Mouse (Mus musculus) T-cell, adult 66 days (primary cell): ENCODE data around the gene Prl2c2. TPM values are rescaled to one million over a fixed set of nuclear protein-coding genes. Genes with fewer than 3 reads are reported as not detected.

Experiments used
- total RNA-seq, 2 experiments: library from RNA; stranded (reverse); gene quantifications; 3 replicates in 1 of 2; 4 replicates in 1 of 2; pipeline ENCODE4 v1.2.4; 2023

The Prl2c2 gene
- total RNA-seq: not detected

DNA sequence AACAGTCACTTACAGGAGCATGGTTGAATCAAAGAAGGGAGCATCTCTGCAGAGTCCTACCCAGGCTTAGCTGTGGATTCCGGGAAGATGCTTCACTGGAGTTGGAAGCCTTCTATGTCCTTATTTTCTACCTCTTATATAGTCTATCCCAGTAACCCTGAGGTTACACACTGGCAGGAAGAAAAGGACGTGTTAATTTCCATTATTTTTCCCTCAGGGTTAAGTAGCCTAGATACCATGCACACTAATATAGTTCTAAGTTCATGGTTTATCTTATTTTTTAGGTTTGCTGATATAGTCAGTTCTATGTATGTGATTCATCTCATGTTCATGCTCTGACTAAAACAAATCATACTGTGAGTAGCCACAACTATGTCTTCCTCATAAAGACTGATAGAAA is at the start of gene Prl2c2:
Gene Prl2c2 (minus strand): TSS at position 101 of the 400 bp plus-strand sequence.

Other genes starting within 250 kb of the Prl2c2 start
- gene Prl2c3, start 205.3 kb downstream of the Prl2c2 start, total RNA-seq: not detected
- gene Prl2c5, start 177.3 kb upstream of the Prl2c2 start, total RNA-seq: not detected